Mouse (Mus musculus) kidney, embryonic 15.5 days (tissue): ENCODE data around the gene Esr1. TPM values are rescaled to one million over a fixed set of nuclear protein-coding genes. Genes with fewer than 3 reads are reported as not detected.

Experiments
- ATAC-seq: fragments of 200-750 bp; cut with Nextera tagmentation; replicated peaks from 2 replicates; pipeline ENCODE4 v1.8.0; 2017; ENCODE audit warnings: moderate TSS enrichment; ENCODE audit not compliant: low FRiP score
- H3K27ac ChIP-seq: fragments of 300-500 bp; sonication (generic); 2 replicates; pipeline ENCODE4 v1.5.1; 2015; ENCODE audit warnings: mild to moderate bottlenecking, inconsistent platforms
- H3K27me3 ChIP-seq: fragments of 300-500 bp; sonication (generic); 2 replicates; pipeline ENCODE4 v1.6.1; 2015; ENCODE audit warnings: inconsistent platforms
- H3K36me3 ChIP-seq: fragments of 300-500 bp; sonication (generic); 2 replicates; pipeline ENCODE4 v1.6.1; 2015; ENCODE audit warnings: inconsistent platforms
- H3K4me1 ChIP-seq: fragments of 300-500 bp; sonication (generic); 2 replicates; pipeline ENCODE4 v1.6.1; 2015; ENCODE audit warnings: inconsistent platforms
- H3K4me2 ChIP-seq: fragments of 300-500 bp; sonication (generic); 2 replicates; pipeline ENCODE4 v1.6.1; 2015; ENCODE audit warnings: moderate library complexity, mild to moderate bottlenecking, inconsistent platforms
- H3K4me3 ChIP-seq: fragments of 300-500 bp; sonication (generic); replicated peaks from 2 replicates; pipeline ENCODE4 v1.5.1; 2015; ENCODE audit warnings: mild to moderate bottlenecking, inconsistent platforms
- H3K9ac ChIP-seq: fragments of 300-500 bp; sonication (generic); 2 replicates; pipeline ENCODE4 v1.6.1; 2015; ENCODE audit warnings: mild to moderate bottlenecking, inconsistent platforms
- H3K9me3 ChIP-seq: fragments of 300-500 bp; sonication (generic); replicated peaks from 2 replicates; pipeline ENCODE4 v1.6.1; 2016; ENCODE audit warnings: inconsistent platforms
- WGBS: fragments of 180-500 bp; shearing (Covaris S2); methylation state at CpG from one replicate; pipeline ENCODE4 v1.1.7; 2015; ENCODE audit warnings: mixed read lengths; 5-methylcytosine and 5-hydroxymethylcytosine counted together
- polyA plus RNA-seq: library from polyadenylated mRNA; unstranded; fragments of >200 nt; fragmentation: Nextera tagmentation; extraction: Ambion mirVana; gene quantifications from 2 replicates; pipeline ENCODE4 v1.2.1, GENCODE M21; 2015

The Esr1 gene
- polyA plus RNA-seq, 1 experiment from 2014 or later, result 2.2 TPM

- Histone ChIP-seq H3K4me1 (no peaks in the 10 kb centered on the region), H3K4me3 (no peak overlapping the region), H3K9me3 (no peaks in the 10 kb centered on the region), H3K4me2 (no peak overlapping the region), H3K27ac (no peak overlapping the region), H3K36me3 (peaks cover 7% of the 10 kb centered on the region; the same call in 1 of the 2 replicates), H3K9ac (no peak overlapping the region), H3K27me3 (no peaks in the 10 kb centered on the region)
- ATAC-seq, result no peak
- WGBS, result 76% methylated on average over 9 of the region's 9 CpGs
Measured at GRCm38 (mm10) chr10:5028301-5028700, 416.9 kb downstream of the Esr1 start.

GRCm38 (mm10) chr10:5029161-5029560, 417.8 kb downstream of the Esr1 start:
- H3K4me1 ChIP-seq, result no peaks in the 10 kb centered on the region
- 47% methylated on average over 2 of the region's 2 CpGs for WGBS
- ATAC-seq, result no peak
- no peak overlapping the region for H3K27ac ChIP-seq
- peaks cover 7% of the 10 kb centered on the region; the same call in 1 of the 2 replicates for H3K36me3 ChIP-seq
- no peaks in the 10 kb centered on the region for H3K27me3 ChIP-seq
- no peak overlapping the region for H3K9ac ChIP-seq
- H3K9me3 ChIP-seq, result no peaks in the 10 kb centered on the region
- H3K4me3 ChIP-seq, result no peak overlapping the region
- no peak overlapping the region for H3K4me2 ChIP-seq

- no peaks in the 10 kb centered on the region for H3K4me1 ChIP-seq
- H3K9ac ChIP-seq, result no peak overlapping the region
- no peaks in the 10 kb centered on the region for H3K27me3 ChIP-seq
- no peak overlapping the region for H3K27ac ChIP-seq
- WGBS, result 75% methylated on average over 1 of the region's 1 CpGs
- no peak overlapping the region for H3K4me3 ChIP-seq
- no peak for ATAC-seq
- no peaks in the 10 kb centered on the region for H3K9me3 ChIP-seq
- no peak overlapping the region for H3K4me2 ChIP-seq
- H3K36me3 ChIP-seq, result peaks cover 7% of the 10 kb centered on the region; the same call in 1 of the 2 replicates
Measured at GRCm38 (mm10) chr10:5029883-5030282, 418.5 kb downstream of the Esr1 start.

- no peak for ATAC-seq
- Histone ChIP-seq H3K27me3 (no peaks in the 10 kb centered on the region), H3K27ac (no peak overlapping the region), H3K4me1 (no peaks in the 10 kb centered on the region), H3K4me2 (no peak overlapping the region), H3K9ac (no peak overlapping the region), H3K36me3 (peaks cover 15% of the 10 kb centered on the region; the same call in 1 of the 2 replicates), H3K9me3 (no peaks in the 10 kb centered on the region), H3K4me3 (no peak overlapping the region)
- 87% methylated on average over 15 of the region's 15 CpGs for WGBS
Measured at GRCm38 (mm10) chr10:5032192-5033048, 421.0 kb downstream of the Esr1 start.

- peaks cover 25% of the 10 kb centered on the region; the same call in 1 of the 2 replicates for H3K36me3 ChIP-seq
- no peak overlapping the region for H3K27ac ChIP-seq
- no peak overlapping the region for H3K4me2 ChIP-seq
- H3K9ac ChIP-seq, result no peak overlapping the region
- no peak overlapping the region for H3K4me3 ChIP-seq
- 48% methylated on average over 8 of the region's 8 CpGs for WGBS
- no peaks in the 10 kb centered on the region for H3K27me3 ChIP-seq
- no peaks in the 10 kb centered on the region for H3K9me3 ChIP-seq
- no peak for ATAC-seq
- peaks cover 3% of the 10 kb centered on the region; the same call in 1 of the 2 replicates for H3K4me1 ChIP-seq
Measured at GRCm38 (mm10) chr10:5041254-5041653, 429.9 kb downstream of the Esr1 start.

GRCm38 (mm10) chr10:5044481-5044880, 433.1 kb downstream of the Esr1 start:
- no peak overlapping the region for H3K4me3 ChIP-seq
- no peaks in the 10 kb centered on the region for H3K27me3 ChIP-seq
- WGBS, result 67% methylated on average over 8 of the region's 8 CpGs
- peaks cover 34% of the 10 kb centered on the region; the same call in 1 of the 2 replicates for H3K36me3 ChIP-seq
- no peaks in the 10 kb centered on the region for H3K9me3 ChIP-seq
- H3K4me2 ChIP-seq, result no peak overlapping the region
- H3K4me1 ChIP-seq, result peaks cover 3% of the 10 kb centered on the region; the same call in 1 of the 2 replicates
- ATAC-seq, result no peak
- H3K27ac ChIP-seq, result no peak overlapping the region
- H3K9ac ChIP-seq, result no peak overlapping the region

- Histone ChIP-seq H3K27ac (no peak overlapping the region), H3K27me3 (no peaks in the 10 kb centered on the region), H3K4me2 (no peak overlapping the region), H3K4me1 (peaks cover 3% of the 10 kb centered on the region; the same call in 1 of the 2 replicates), H3K36me3 (peaks cover 34% of the 10 kb centered on the region; the same call in 1 of the 2 replicates), H3K9me3 (no peaks in the 10 kb centered on the region), H3K4me3 (no peak overlapping the region), H3K9ac (no peak overlapping the region)
- 84% methylated on average over 7 of the region's 7 CpGs for WGBS
- ATAC-seq, result no peak
Measured at GRCm38 (mm10) chr10:5045213-5045612, 433.8 kb downstream of the Esr1 start.

GRCm38 (mm10) chr10:5045671-5046070, 434.3 kb downstream of the Esr1 start:
- Histone ChIP-seq H3K36me3 (peaks cover 30% of the 10 kb centered on the region; the same call in 1 of the 2 replicates), H3K9me3 (no peaks in the 10 kb centered on the region), H3K9ac (no peak overlapping the region), H3K4me1 (peaks cover 3% of the 10 kb centered on the region; the same call in 1 of the 2 replicates), H3K4me2 (no peak overlapping the region), H3K27ac (no peak overlapping the region), H3K4me3 (no peak overlapping the region), H3K27me3 (no peaks in the 10 kb centered on the region)
- WGBS, result 93% methylated on average over 5 of the region's 5 CpGs
- no peak for ATAC-seq

Other genes with a start within 250 kb of the Esr1 start
- gene Zbtb2, start 223.5 kb upstream of the Esr1 start, polyA plus RNA-seq, result 17.8 and 17.9 TPM in 2 replicates
- 56.9 and 59.8 TPM in 2 replicates for gene Rmnd1, start 179.2 kb upstream of the Esr1 start, polyA plus RNA-seq
- 23.3 and 26.1 TPM in 2 replicates for gene Armt1, start 179.1 kb upstream of the Esr1 start, polyA plus RNA-seq
- gene Ccdc170, start 129.1 kb upstream of the Esr1 start, polyA plus RNA-seq, result 1.5 and 1.8 TPM in 2 replicates